In genomic region chr10:95417496-95418236, GRCm38 (mm10) we compare ENCODE assay signal across 8 mouse cellular contexts. TPM values are rescaled to one million over a fixed set of nuclear protein-coding genes. Genes with fewer than 3 reads are reported as not detected.
DNase-seq lines count a peak whose midpoint lies in the region; ATAC-seq and TF ChIP-seq lines count a peak whose summit lies in the region.

No protein-coding gene starts in this region.

- dilution Hi-C loops in CH12.LX (cut with MboI; ENCODE audit: extremely low pct_ligation_motif_present, extremely low pct_unique_long_range_greater_than_20kb, low sequenced_read_pairs) = no loop called here

- intact Hi-C loops in heart, postnatal 10 days (cut with DNase I) = loop anchor here (1.0 to 5.0 kb wide), 6 partner anchors 59 to 426 kb away; no protein-coding TSS in a partner anchor

- TF ChIP-seq CTCF in CH12.LX (conservative IDR thresholded peaks at IDR 0.05 in 1 of 2, IDR thresholded peaks at IDR 0.05 in 1 of 2; ENCODE audit: low read depth in 2 of 2, low read length in 2 of 2) = peak; percentile 36 to 93; a peak in 3 of 4 replicates

- no peak for ATAC-seq in forebrain, embryonic 12.5 days (ENCODE audit: low FRiP score)
- no peak for ATAC-seq in lung, embryonic 16.5 days (ENCODE audit: low read depth)

- no peak for TF ChIP-seq POLR2A in CH12.LX (IDR thresholded peaks at IDR 0.05; ENCODE audit: low read depth, low read length)

- no peaks in the 10 kb centered on the region for H3K9me3 ChIP-seq in CH12.LX (replicated peaks; ENCODE audit: low read length)
- no peaks in the 10 kb centered on the region for H3K9me3 ChIP-seq in forebrain, embryonic 12.5 days
- H3K9me3 ChIP-seq in lung, embryonic 16.5 days (ENCODE audit: control insufficient read depth, low read length) = no peaks in the 10 kb centered on the region

- no peaks in the 10 kb centered on the region for H3K79me2 ChIP-seq in CH12.LX (replicated peaks; ENCODE audit: control insufficient read depth, extremely low read depth, insufficient read depth, poor library complexity, severe bottlenecking)

- in situ Hi-C loops in CH12.LX (cut with MboI; ENCODE audit: low pct_ligation_motif_present, low pct_unique_long_range_greater_than_20kb, low sequenced_read_pairs) = loop anchor here (10.0 kb wide), 1 partner anchor 423 kb away; no protein-coding TSS in a partner anchor

- peak overlapping the region; percentile 60 to 68 (median 62) for H3K4me3 ChIP-seq in CH12.LX (replicated peaks in 1 of 3; ENCODE audit: low read depth in 2 of 3, low read length in 2 of 3, poor library complexity in 1 of 3)
- peak overlapping the region; percentile 58 for H3K4me3 ChIP-seq in brown adipose tissue, adult 24 weeks (ENCODE audit: insufficient read depth, low read depth, low read length)
- peak overlapping the region; percentile 74 for H3K4me3 ChIP-seq in forebrain, embryonic 12.5 days (replicated peaks)
- H3K4me3 ChIP-seq in lung, embryonic 16.5 days (ENCODE audit: low read length) = peak overlapping the region; percentile 85

- H3K9ac ChIP-seq in CH12.LX (ENCODE audit: insufficient read depth, low read depth) = no peak overlapping the region
- peak overlapping the region; percentile 82 for H3K9ac ChIP-seq in forebrain, embryonic 12.5 days
- peak overlapping the region; percentile 92 for H3K9ac ChIP-seq in lung, embryonic 16.5 days (ENCODE audit: low read length)

- H3K27ac ChIP-seq in CH12.LX (ENCODE audit: insufficient read depth, low read depth) = no peak overlapping the region
- no peak overlapping the region for H3K27ac ChIP-seq in brown adipose tissue, adult 24 weeks (replicated peaks; ENCODE audit: low read depth, low read length)
- H3K27ac ChIP-seq in forebrain, embryonic 12.5 days = 0 out of 2 replicates have a peak overlapping the region, but pooled peaks have one; percentile 19
- H3K27ac ChIP-seq in lung, embryonic 16.5 days (ENCODE audit: low read length) = peak overlapping the region; percentile 96

- peak; percentile 23; the same call in 1 of the 2 replicates for TF ChIP-seq EP300 in CH12.LX (IDR thresholded peaks at IDR 0.05; ENCODE audit: low read length)

- peaks cover 2 to 6% of the 10 kb centered on the region in 2 experiments for H3K36me3 ChIP-seq in CH12.LX (replicated peaks in 1 of 2; ENCODE audit: control insufficient read depth in 1 of 2, insufficient read depth in 1 of 2, low read length in 1 of 2)
- no peaks in the 10 kb centered on the region for H3K36me3 ChIP-seq in forebrain, embryonic 12.5 days (replicated peaks)
- H3K36me3 ChIP-seq in lung, embryonic 16.5 days (ENCODE audit: control insufficient read depth, insufficient read depth, low read length) = no peaks in the 10 kb centered on the region

- peak; percentile 95 for TF ChIP-seq RAD21 in CH12.LX (IDR thresholded peaks at IDR 0.05; ENCODE audit: low read depth, low read length)

- peak; percentile 68 for DNase-seq in CH12.LX (ENCODE audit: extremely low read depth)
- peak; percentile 86 to 88 for DNase-seq in heart, postnatal 10 days
- DNase-seq in kidney, postnatal 4 days = peak; percentile 87 to 91
- peak; percentile 59 for DNase-seq in ovary, adult 18-20 months (ENCODE audit: low spot score)
- peak; percentile 54 for DNase-seq in thymus, postnatal 14 days

- H3K4me2 ChIP-seq in CH12.LX (ENCODE audit: insufficient read depth, low read depth, poor library complexity, severe bottlenecking) = peak overlapping the region; percentile 73
- peak overlapping the region; percentile 96 for H3K4me2 ChIP-seq in forebrain, embryonic 12.5 days
- H3K4me2 ChIP-seq in lung, embryonic 16.5 days (ENCODE audit: low read depth, low read length) = peak overlapping the region; percentile 99

- no peaks in the 10 kb centered on the region for H3K27me3 ChIP-seq in CH12.LX (replicated peaks)
- H3K27me3 ChIP-seq in forebrain, embryonic 12.5 days = peaks cover 20% of the 10 kb centered on the region
- H3K27me3 ChIP-seq in lung, embryonic 16.5 days (ENCODE audit: control insufficient read depth, insufficient read depth, low read depth, low read length) = no peaks in the 10 kb centered on the region

- under 1% methylated on average over 25 of the region's 25 CpGs for WGBS in forebrain, embryonic 12.5 days
- WGBS in lung, embryonic 16.5 days = 2% methylated on average over 25 of the region's 25 CpGs

- H3K4me1 ChIP-seq in CH12.LX (ENCODE audit: control insufficient read depth in 1 of 2, insufficient read depth in 2 of 2) = peaks cover 0 to 10% of the 10 kb centered on the region in 2 experiments; a peak in 2 of 4 replicates
- H3K4me1 ChIP-seq in brown adipose tissue, adult 24 weeks (ENCODE audit: control insufficient read depth, insufficient read depth, insufficient read length, low read length) = no peaks in the 10 kb centered on the region
- H3K4me1 ChIP-seq in forebrain, embryonic 12.5 days = peaks cover 26% of the 10 kb centered on the region
- peaks cover 4% of the 10 kb centered on the region for H3K4me1 ChIP-seq in lung, embryonic 16.5 days (replicated peaks; ENCODE audit: control insufficient read depth, insufficient read depth, low read length)

TF ChIP-seq in CH12.LX, 34 proteins besides CTCF, POLR2A, EP300 and RAD21:
- TF ChIP-seq MAFK (IDR thresholded peaks at IDR 0.05; ENCODE audit: insufficient replicate concordance, low read length) (no peak), KAT2A (IDR thresholded peaks at IDR 0.05; ENCODE audit: insufficient replicate concordance, low read length) (no peak), CHD1 (IDR thresholded peaks at IDR 0.05; ENCODE audit: low read depth, low read length) (no peak), MAX (IDR thresholded peaks at IDR 0.05; ENCODE audit: low read length) (peak; percentile 47; the same call in 1 of the 2 replicates), MEF2A (IDR thresholded peaks at IDR 0.05; ENCODE audit: borderline replicate concordance, low read depth, low read length) (peak; percentile 10; the same call in 1 of the 2 replicates), JUND (conservative IDR thresholded peaks at IDR 0.05; ENCODE audit: low read depth, low read length) (no peak), BHLHE40 (IDR thresholded peaks at IDR 0.05; ENCODE audit: low read depth, low read length) (peak; percentile 76), MAZ (IDR thresholded peaks at IDR 0.05; ENCODE audit: low read depth, low read length) (peak; percentile 56; the same call in 1 of the 2 replicates), ZC3H11A (IDR thresholded peaks at IDR 0.05; ENCODE audit: low read depth, low read length) (peak; percentile 93), NELFE (IDR thresholded peaks at IDR 0.05; ENCODE audit: low read depth, low read length) (peak; percentile 58; the same call in 1 of the 2 replicates), SMC3 (IDR thresholded peaks at IDR 0.05; ENCODE audit: low read depth, low read length) (peak; percentile 96), POLR2AphosphoS2 (IDR thresholded peaks at IDR 0.05; ENCODE audit: low read depth, low read length) (no peak), ZMIZ1 (IDR thresholded peaks at IDR 0.05; ENCODE audit: low read depth, low read length) (0 out of 2 replicates have a peak, but pooled peaks have one; percentile 33), ZNF384 (IDR thresholded peaks at IDR 0.05; ENCODE audit: low read depth, low read length) (peak; percentile 64), TBP (conservative IDR thresholded peaks at IDR 0.05; ENCODE audit: low read depth, low read length) (no peak), ETS1 (conservative IDR thresholded peaks at IDR 0.05; ENCODE audit: low read depth, low read length) (0 out of 2 replicates have a peak, but pooled peaks have one; percentile 12), RCOR1 (conservative IDR thresholded peaks at IDR 0.05; ENCODE audit: low read depth, low read length) (no peak), SIN3A (IDR thresholded peaks at IDR 0.05; ENCODE audit: low read length) (peak; percentile 49), MYC (IDR thresholded peaks at IDR 0.05; ENCODE audit: low read depth, low read length) (0 out of 2 replicates have a peak, but pooled peaks have one; percentile 34), MXI1 (IDR thresholded peaks at IDR 0.05; ENCODE audit: low read depth, low read length) (peak; percentile 54), CHD2 (IDR thresholded peaks at IDR 0.05; ENCODE audit: low read length) (peak; percentile 46; the same call in 1 of the 2 replicates), ELF1 (IDR thresholded peaks at IDR 0.05; ENCODE audit: low read depth, low read length) (peak; percentile 58), TCF12 (IDR thresholded peaks at IDR 0.05; ENCODE audit: low read depth, low read length) (peak; percentile 37; the same call in 1 of the 2 replicates), NRF1 (IDR thresholded peaks at IDR 0.05; ENCODE audit: low read depth, low read length) (0 out of 2 replicates have a peak, but pooled peaks have one; percentile 26), USF1 (IDR thresholded peaks at IDR 0.05; ENCODE audit: low read depth, low read length) (no peak), IRF4 (IDR thresholded peaks at IDR 0.05; ENCODE audit: low read depth, low read length) (peak; percentile 60; the same call in 1 of the 2 replicates), ZKSCAN1 (IDR thresholded peaks at IDR 0.05; ENCODE audit: borderline replicate concordance, low read depth, low read length) (no peak), UBTF (IDR thresholded peaks at IDR 0.05; ENCODE audit: low read depth, low read length) (no peak)

RNA-seq across cellular contexts. Expression of gene Socs2, which starts 0.7 kb away (rescaled TPM):
- 7.8 and 8.1 TPM in 2 replicates for total RNA-seq in CH12.LX (2012; rRNA removed)
- total RNA-seq in CH12.LX (2014; rRNA removed) = 13.8 and 15.7 TPM in 2 replicates
- polyA plus RNA-seq in CH12.LX (2012; ENCODE audit: insufficient read length, low read depth) = 12.0 and 16.3 TPM in 2 replicates
- polyA plus RNA-seq in brown adipose tissue, adult 24 weeks (2012; ENCODE audit: insufficient read depth, insufficient read length, missing spikeins) = 2.5 and 3.4 TPM in 2 replicates
- 73.4 and 74.1 TPM in 2 replicates for polyA plus RNA-seq in forebrain, embryonic 12.5 days (2016; fragmentation: Nextera tagmentation; extraction: Ambion mirVana)
- total RNA-seq in heart, postnatal 10 days (2021) = 100 to 1,000 TPM; 127 to 133 TPM
- 90.3 and 93.1 TPM in 2 replicates for polyA plus RNA-seq in lung, embryonic 16.5 days (2015; fragmentation: Nextera tagmentation; extraction: Ambion mirVana)

Comparison
In these comparisons a context has a peak if more than half of its experiments do, and no peak if none do; other contexts are left out.
1. H3K27ac ChIP-seq: peak in forebrain, embryonic 12.5 days (single experiment) and lung, embryonic 16.5 days (single experiment); none in CH12.LX (single experiment) and brown adipose tissue, adult 24 weeks (single experiment).
2. Peak in every context shown above with its lines, with median percentiles within 50 percentile points of each other: DNase-seq, H3K4me2 ChIP-seq and H3K4me3 ChIP-seq.